Mouse (Mus musculus) forebrain, postnatal 0 days (tissue): ENCODE data around the gene Zfp874b. TPM values are rescaled to one million over a fixed set of nuclear protein-coding genes. Genes with fewer than 3 reads are reported as not detected.

Experiments used
- ATAC-seq: fragments of 200-750 bp; cut with Nextera tagmentation; 2 replicates; pipeline ENCODE4 v1.8.0; 2017; ENCODE audit warnings: mild to moderate bottlenecking, moderate library complexity
- DNase-seq: peaks from one replicate; pipeline ENCODE4 v3.0.0-alpha.2; 2015
- H3K27ac ChIP-seq: fragments of 300-500 bp; sonication (generic); 2 replicates; pipeline ENCODE4 v1.5.1; 2014; ENCODE audit warnings: low read depth, mild to moderate bottlenecking, antibody characterized with exemption, low read length, moderate library complexity, mixed read lengths
- H3K27me3 ChIP-seq: fragments of 300-500 bp; sonication (generic); 2 replicates; pipeline ENCODE4 v1.6.1; 2014; ENCODE audit warnings: mild to moderate bottlenecking, low read length, mixed read lengths; ENCODE audit not compliant: insufficient read depth
- H3K36me3 ChIP-seq: fragments of 300-500 bp; sonication (generic); 2 replicates; pipeline ENCODE4 v1.6.1; 2014; ENCODE audit warnings: mild to moderate bottlenecking, moderate library complexity; ENCODE audit not compliant: insufficient read depth
- H3K4me1 ChIP-seq: fragments of 300-500 bp; sonication (generic); 2 replicates; pipeline ENCODE4 v1.6.1; 2014; ENCODE audit warnings: antibody characterized with exemption; ENCODE audit not compliant: insufficient read depth
- H3K4me2 ChIP-seq: fragments of 300-500 bp; sonication (generic); 2 replicates; pipeline ENCODE4 v1.6.1; 2014; ENCODE audit warnings: low read depth, mild to moderate bottlenecking, moderate library complexity
- H3K4me3 ChIP-seq: fragments of 300-500 bp; sonication (generic); 2 replicates; pipeline ENCODE4 v1.5.1; 2014; ENCODE audit warnings: low read depth, low read length, mixed read lengths
- H3K9ac ChIP-seq: fragments of 300-500 bp; sonication (generic); 2 replicates; pipeline ENCODE4 v1.6.1; 2014; ENCODE audit warnings: mild to moderate bottlenecking
- H3K9me3 ChIP-seq: fragments of 300-500 bp; sonication (generic); 2 replicates; pipeline ENCODE4 v1.6.1; 2016; ENCODE audit warnings: low read length
- CTCF ChIP-seq: sonication (generic); IDR thresholded peaks from 2 replicates; pipeline ENCODE4 v1.5.1; 2016; ENCODE audit warnings: antibody characterized with exemption, control low read depth, low read depth
- WGBS: fragments of 180-500 bp; shearing (Covaris S2); extraction: QIAGEN DNeasy Blood & Tissue Kit; methylation state at CpG from one replicate; pipeline ENCODE4 v1.1.7; 2014; 5-methylcytosine and 5-hydroxymethylcytosine counted together
- polyA plus RNA-seq: library from polyadenylated mRNA; unstranded; fragments of >200 nt; fragmentation: Nextera tagmentation; extraction: Ambion mirVana; gene quantifications from 2 replicates; pipeline ENCODE4 v1.2.1, GENCODE M21; 2015
- total RNA-seq: library from RNA; depleted of rRNA; stranded (reverse); fragments of >200 nt; gene quantifications from 2 replicates; pipeline ENCODE4 v1.2.3, GENCODE M21; 2014; rRNA removed

Zfp874b gene
- 9.3 and 17.5 TPM in 2 replicates for total RNA-seq
- polyA plus RNA-seq: 2.3 TPM in 2 replicates

- Histone ChIP-seq H3K9me3 (no peaks in the 10 kb centered on the region), H3K4me2 (peak within 1 kb of the TSS; percentile 58), H3K36me3 (no peaks in the 10 kb centered on the region), H3K27ac (peak within 1 kb of the TSS; percentile 57), H3K9ac (peak within 1 kb of the TSS; percentile 55), H3K4me1 (peaks cover 6% of the 10 kb centered on the region; the same call in 1 of the 2 replicates), H3K27me3 (no peaks in the 10 kb centered on the region), H3K4me3 (peak within 1 kb of the TSS; percentile 56)
- DNase-seq: peak; percentile 91
- ATAC-seq: peak; percentile 96
- 6% methylated on average over 20 of the region's 20 CpGs for WGBS
- no peak for TF ChIP-seq CTCF
These were observed at the start of gene Zfp874b for GRCm38 (mm10) chr13:67483625-67484423. Gene Zfp874b, minus strand, starts transcription at chr13:67484258.

- no peak for TF ChIP-seq CTCF
- WGBS: 77% methylated on average over 3 of the region's 3 CpGs
- DNase-seq (no peak), ATAC-seq (no peak)
- H3K27ac ChIP-seq: no peak overlapping the region
- H3K4me1 ChIP-seq: peaks cover 13% of the 10 kb centered on the region
- no peaks in the 10 kb centered on the region for H3K27me3 ChIP-seq
- H3K36me3 ChIP-seq: no peaks in the 10 kb centered on the region
- H3K9me3 ChIP-seq: no peaks in the 10 kb centered on the region
- no peak overlapping the region for H3K4me2 ChIP-seq
- no peak overlapping the region for H3K9ac ChIP-seq
- H3K4me3 ChIP-seq: no peak overlapping the region
These were observed 43.1 kb upstream of the Zfp874b start for GRCm38 (mm10) chr13:67527049-67527730.

- 1% methylated on average over 27 of the region's 27 CpGs for WGBS
- DNase-seq (peak; percentile 95), ATAC-seq (peak; percentile 100)
- Histone ChIP-seq H3K4me3 (peak within 1 kb of the TSS; percentile 88), H3K9ac (peak within 1 kb of the TSS; percentile 84), H3K27me3 (no peaks in the 10 kb centered on the region), H3K36me3 (no peaks in the 10 kb centered on the region), H3K4me2 (peak within 1 kb of the TSS; percentile 71), H3K9me3 (no peaks in the 10 kb centered on the region), H3K27ac (peak within 1 kb of the TSS; percentile 84), H3K4me1 (peaks cover 13% of the 10 kb centered on the region)
- no peak for TF ChIP-seq CTCF
These were observed 41.8 kb upstream of the Zfp874b start, which contains the start of the genes Gm26965 and Zfp87 for GRCm38 (mm10) chr13:67525753-67526410. Gene Gm26965, minus strand, starts transcription at chr13:67526151. Gene Zfp87, minus strand, starts transcription at chr13:67526177.

GRCm38 (mm10) chr13:67500908-67501307 lies 16.9 kb upstream of the Zfp874b start:
- H3K27ac ChIP-seq: no peak overlapping the region
- 93% methylated on average over 1 of the region's 1 CpGs for WGBS
- TF ChIP-seq CTCF: no peak; the same call in 1 of the 2 replicates
- no peak for DNase-seq
- H3K27me3 ChIP-seq: no peaks in the 10 kb centered on the region
- no peak overlapping the region for H3K4me2 ChIP-seq
- no peak overlapping the region for H3K9ac ChIP-seq
- ATAC-seq: no peak
- H3K4me3 ChIP-seq: no peak overlapping the region
- H3K4me1 ChIP-seq: 0 out of 2 replicates have a peak, but pooled peaks cover 7% of the 10 kb centered on the region
- no peaks in the 10 kb centered on the region for H3K9me3 ChIP-seq
- no peaks in the 10 kb centered on the region for H3K36me3 ChIP-seq

- ATAC-seq: peak; percentile 99
- no peaks in the 10 kb centered on the region for H3K27me3 ChIP-seq
- WGBS: under 1% methylated on average over 22 of the region's 22 CpGs
These were observed 16.1 kb upstream of the Zfp874b start, which contains the start of gene Zfp58 for GRCm38 (mm10) chr13:67500084-67500719. Gene Zfp58, minus strand, starts transcription at chr13:67500555.

GRCm38 (mm10) chr13:67495631-67496030 lies 11.6 kb upstream of the Zfp874b start:
- peaks cover 34% of the 10 kb centered on the region for H3K36me3 ChIP-seq
- no peak for ATAC-seq
- WGBS: 93% methylated on average over 1 of the region's 1 CpGs

More at GRCm38 (mm10) chr13:67500084-67500719, 16.1 kb upstream of the Zfp874b start, which contains the start of gene Zfp58:
- no peak for TF ChIP-seq CTCF
- H3K27ac ChIP-seq: no peak within 1 kb of the TSS
- H3K36me3 ChIP-seq: no peaks in the 10 kb centered on the region
- peak within 1 kb of the TSS; percentile 71 for H3K4me3 ChIP-seq
- peak within 1 kb of the TSS; percentile 52 for H3K9ac ChIP-seq
- H3K9me3 ChIP-seq: no peaks in the 10 kb centered on the region
- peak; percentile 88 for DNase-seq
- peak within 1 kb of the TSS; percentile 83 for H3K4me2 ChIP-seq
- 0 out of 2 replicates have a peak, but pooled peaks cover 7% of the 10 kb centered on the region for H3K4me1 ChIP-seq

More at GRCm38 (mm10) chr13:67495631-67496030, 11.6 kb upstream of the Zfp874b start:
- H3K27ac ChIP-seq: no peak overlapping the region
- no peaks in the 10 kb centered on the region for H3K27me3 ChIP-seq
- TF ChIP-seq CTCF: no peak
- no peak overlapping the region for H3K4me2 ChIP-seq
- H3K9ac ChIP-seq: no peak overlapping the region
- H3K4me1 ChIP-seq: 0 out of 2 replicates have a peak, but pooled peaks cover 7% of the 10 kb centered on the region
- DNase-seq: no peak
- H3K9me3 ChIP-seq: peaks cover 18% of the 10 kb centered on the region
- no peak overlapping the region for H3K4me3 ChIP-seq
